27 mouse cellular contexts compared by ENCODE assay signal in the genomic region with DNA sequence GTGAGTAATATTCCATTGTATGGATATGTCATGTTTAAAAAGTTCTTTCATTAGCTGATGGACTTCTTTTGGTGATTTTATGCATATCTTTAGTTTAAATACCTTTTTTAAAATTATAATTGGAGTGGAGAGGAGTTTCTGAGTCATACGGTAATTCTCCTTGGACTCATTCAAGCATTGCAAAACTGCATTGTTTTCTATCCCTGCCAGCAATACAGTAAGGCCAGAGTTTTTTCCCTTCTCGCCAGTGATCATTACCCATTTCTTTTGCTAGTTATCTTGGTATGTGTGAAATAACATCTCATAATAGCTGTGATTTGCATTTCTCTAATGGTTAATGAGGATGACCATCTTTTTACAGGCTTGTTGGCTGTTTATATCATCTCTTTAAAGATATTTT.
"Had no signal": no experiment of that assay in that cellular context is flagged by ENCODE, and none has a peak within 500 bp of the region (broad histone marks: within the 10 kb centered on the region; RNA-seq: fewer than 3 reads in every experiment).

No protein-coding gene starts in this region.

- H3K4me3 ChIP-seq: limb, embryonic 10.5 days; limb, embryonic 12.5 days; limb, embryonic 13.5 days; limb, embryonic 15.5 days; liver, embryonic 12.5 days; liver, embryonic 13.5 days; liver, embryonic 15.5 days; lung, embryonic 15.5 days; megakaryocyte, embryonic 14.5 days; midbrain, embryonic 10.5 days; midbrain, embryonic 12.5 days; midbrain, embryonic 13.5 days; midbrain, embryonic 15.5 days; myocyte had no signal

- DNase-seq: left cerebral cortex, postnatal 4 days; liver; liver, embryonic 13.5 days; liver, postnatal 0 days; lung, adult 18-20 months; lung, adult 2 months; lung, embryonic 14.5 days; lung, postnatal 10 days; lung, postnatal 14 days; lung, postnatal 36 days; lung, postnatal 4 days; midbrain, embryonic 14.5 days had no signal

- H3K27ac ChIP-seq: limb, embryonic 10.5 days; limb, embryonic 12.5 days; limb, embryonic 13.5 days; limb, embryonic 15.5 days; liver, embryonic 12.5 days; liver, embryonic 13.5 days; liver, embryonic 14.5 days; liver, embryonic 15.5 days; lung, embryonic 15.5 days; macrophage; midbrain, embryonic 10.5 days; midbrain, embryonic 12.5 days; midbrain, embryonic 13.5 days; midbrain, embryonic 15.5 days had no signal
